Mouse (Mus musculus): ENCODE results near the gene Prmt9. TPM values are rescaled to one million over a fixed set of nuclear protein-coding genes. Genes with fewer than 3 reads are reported as not detected.

Gene Prmt9
- total and polyA plus RNA-seq, 3 experiments = 14.2 to 16.9 (median 14.3) TPM

- Histone ChIP-seq H3K4me2 (ENCODE audit: insufficient read depth, low read depth, poor library complexity, severe bottlenecking) (no peak overlapping the region), H3K9ac (ENCODE audit: insufficient read depth, low read depth) (no peak overlapping the region), H3K4me1 (ENCODE audit: control insufficient read depth in 1 of 2, insufficient read depth in 2 of 2) (peaks cover 0 to under 1% of the 10 kb centered on the region in 2 experiments; a peak in 1 of 4 replicates), H3K79me2 (replicated peaks; ENCODE audit: control insufficient read depth, extremely low read depth, insufficient read depth, poor library complexity, severe bottlenecking) (no peaks in the 10 kb centered on the region), H3K27me3 (replicated peaks) (no peaks in the 10 kb centered on the region), H3K9me3 (replicated peaks; ENCODE audit: low read length) (no peaks in the 10 kb centered on the region), H3K4me3 (replicated peaks in 1 of 3; ENCODE audit: low read depth in 2 of 3, low read length in 2 of 3, poor library complexity in 1 of 3) (no peak overlapping the region), H3K36me3 (replicated peaks in 1 of 2; ENCODE audit: control insufficient read depth in 1 of 2, insufficient read depth in 1 of 2, low read length in 1 of 2) (peaks cover 0 to 28% of the 10 kb centered on the region in 2 experiments), H3K27ac (ENCODE audit: insufficient read depth, low read depth) (no peak overlapping the region)
- DNase-seq (ENCODE audit: extremely low read depth) = no peak
- in situ Hi-C loops (cut with MboI; ENCODE audit: low pct_ligation_motif_present, low pct_unique_long_range_greater_than_20kb, low sequenced_read_pairs) (loop anchor here (10.0 kb wide), 1 partner anchor 99 kb away; no protein-coding TSS in a partner anchor), dilution Hi-C loops (cut with MboI; ENCODE audit: extremely low pct_ligation_motif_present, extremely low pct_unique_long_range_greater_than_20kb, low sequenced_read_pairs) (no loop called here)
- no peak for TF ChIP-seq ZKSCAN1 (IDR thresholded peaks at IDR 0.05; ENCODE audit: borderline replicate concordance, low read depth, low read length)
- TF ChIP-seq POLR2A (IDR thresholded peaks at IDR 0.05; ENCODE audit: low read depth, low read length) = no peak
- TF ChIP-seq BHLHE40 (IDR thresholded peaks at IDR 0.05; ENCODE audit: low read depth, low read length) = no peak
- TF ChIP-seq USF1 (IDR thresholded peaks at IDR 0.05; ENCODE audit: low read depth, low read length) = no peak
- no peak for TF ChIP-seq NRF1 (IDR thresholded peaks at IDR 0.05; ENCODE audit: low read depth, low read length)
- no peak for TF ChIP-seq RCOR1 (conservative IDR thresholded peaks at IDR 0.05; ENCODE audit: low read depth, low read length)
- no peak for TF ChIP-seq MXI1 (IDR thresholded peaks at IDR 0.05; ENCODE audit: low read depth, low read length)
- no peak for TF ChIP-seq SMC3 (IDR thresholded peaks at IDR 0.05; ENCODE audit: low read depth, low read length)
- TF ChIP-seq JUND (conservative IDR thresholded peaks at IDR 0.05; ENCODE audit: low read depth, low read length) = no peak
- no peak for TF ChIP-seq MAZ (IDR thresholded peaks at IDR 0.05; ENCODE audit: low read depth, low read length)
- no peak for TF ChIP-seq ZMIZ1 (IDR thresholded peaks at IDR 0.05; ENCODE audit: low read depth, low read length)
- TF ChIP-seq SIN3A (IDR thresholded peaks at IDR 0.05; ENCODE audit: low read length) = no peak
- TF ChIP-seq TCF12 (IDR thresholded peaks at IDR 0.05; ENCODE audit: low read depth, low read length) = no peak
Measured at GRCm38 (mm10) chr8:77524018-77524615, 25.1 kb upstream of the Prmt9 start.

GRCm38 (mm10) chr8:77524906-77525305 is 24.3 kb upstream of the Prmt9 start:
- in situ Hi-C loops (cut with MboI; ENCODE audit: low pct_ligation_motif_present, low pct_unique_long_range_greater_than_20kb, low sequenced_read_pairs) = loop anchor here (10.0 kb wide), 1 partner anchor 100 kb away; no protein-coding TSS in a partner anchor
- TF ChIP-seq E2F4 (IDR thresholded peaks at IDR 0.05; ENCODE audit: insufficient replicate concordance, low read depth, low read length) (no peak), CHD1 (IDR thresholded peaks at IDR 0.05; ENCODE audit: low read depth, low read length) (no peak), SIN3A (IDR thresholded peaks at IDR 0.05; ENCODE audit: low read length) (no peak), JUN (IDR thresholded peaks at IDR 0.05; ENCODE audit: insufficient read depth, low read depth, low read length) (no peak), RAD21 (IDR thresholded peaks at IDR 0.05; ENCODE audit: low read depth, low read length) (peak; percentile 53), ZC3H11A (IDR thresholded peaks at IDR 0.05; ENCODE audit: low read depth, low read length) (no peak), HCFC1 (IDR thresholded peaks at IDR 0.05; ENCODE audit: low read depth, low read length) (no peak), CTCF (conservative IDR thresholded peaks at IDR 0.05 in 1 of 2, IDR thresholded peaks at IDR 0.05 in 1 of 2; ENCODE audit: low read depth in 2 of 2, low read length in 2 of 2) (peak in 1 of 2 experiments; percentile 51; a peak in 2 of 4 replicates), MAX (IDR thresholded peaks at IDR 0.05; ENCODE audit: low read length) (no peak), SMC3 (IDR thresholded peaks at IDR 0.05; ENCODE audit: low read depth, low read length) (peak; percentile 56), MYC (IDR thresholded peaks at IDR 0.05; ENCODE audit: low read depth, low read length) (no peak), UBTF (IDR thresholded peaks at IDR 0.05; ENCODE audit: low read depth, low read length) (no peak)
- Histone ChIP-seq H3K4me2 (ENCODE audit: insufficient read depth, low read depth, poor library complexity, severe bottlenecking) (no peak overlapping the region), H3K9me3 (replicated peaks; ENCODE audit: low read length) (no peaks in the 10 kb centered on the region), H3K9ac (ENCODE audit: insufficient read depth, low read depth) (no peak overlapping the region), H3K4me3 (replicated peaks in 1 of 3; ENCODE audit: low read depth in 2 of 3, low read length in 2 of 3, poor library complexity in 1 of 3) (no peak overlapping the region), H3K27me3 (replicated peaks) (no peaks in the 10 kb centered on the region), H3K36me3 (replicated peaks in 1 of 2; ENCODE audit: control insufficient read depth in 1 of 2, insufficient read depth in 1 of 2, low read length in 1 of 2) (peaks cover 0 to 28% of the 10 kb centered on the region in 2 experiments), H3K79me2 (replicated peaks; ENCODE audit: control insufficient read depth, extremely low read depth, insufficient read depth, poor library complexity, severe bottlenecking) (no peaks in the 10 kb centered on the region), H3K27ac (ENCODE audit: insufficient read depth, low read depth) (no peak overlapping the region), H3K4me1 (ENCODE audit: control insufficient read depth in 1 of 2, insufficient read depth in 2 of 2) (no peaks in the 10 kb centered on the region)
- dilution Hi-C loops (cut with MboI; ENCODE audit: extremely low pct_ligation_motif_present, extremely low pct_unique_long_range_greater_than_20kb, low sequenced_read_pairs) = no loop called here
- no peak for DNase-seq (ENCODE audit: extremely low read depth)
